Mouse (Mus musculus) liver, adult 2 months (tissue): ENCODE data around the gene Irf9. TPM values are rescaled to one million over a fixed set of nuclear protein-coding genes. Genes with fewer than 3 reads are reported as not detected.
A peak's percentile ranks its signal among the peaks of the same experiment; 100 is the strongest.

ENCODE experiments used
- DNase-seq: peaks from one replicate; pipeline ENCODE4 v3.0.0-alpha.2; 2011; ENCODE audit warnings: low read depth, low spot score; ENCODE audit errors: extremely low read depth
- H3K27ac ChIP-seq: fragments of 200-500 bp; replicated peaks from 2 replicates; pipeline ENCODE4 v1.5.1; 2012; ENCODE audit warnings: low read depth, mild to moderate bottlenecking, control low read depth, inconsistent platforms, low read length; ENCODE audit not compliant: insufficient read depth
- H3K27me3 ChIP-seq: fragments of 200-500 bp; 2 replicates; pipeline ENCODE4 v1.6.1; 2012; ENCODE audit warnings: mild to moderate bottlenecking, moderate library complexity, low read length, inconsistent platforms; ENCODE audit not compliant: control insufficient read depth, insufficient read depth
- H3K36me3 ChIP-seq: fragments of 200-500 bp; 2 replicates; pipeline ENCODE4 v1.6.1; 2012; ENCODE audit warnings: low read length, inconsistent platforms; ENCODE audit not compliant: control insufficient read depth, insufficient read depth
- H3K4me1 ChIP-seq: fragments of 200-500 bp; 2 replicates; pipeline ENCODE4 v1.6.1; 2011; ENCODE audit warnings: low read length; ENCODE audit not compliant: control insufficient read depth, insufficient read depth
- H3K4me3 ChIP-seq: fragments of 200-500 bp; 2 replicates; pipeline ENCODE4 v1.5.1; 2011; ENCODE audit warnings: low read depth, mild to moderate bottlenecking, control low read depth, low read length, moderate library complexity; ENCODE audit not compliant: insufficient read depth
- H3K79me2 ChIP-seq: fragments of 200-500 bp; 2 replicates; pipeline ENCODE4 v1.6.1; 2012; ENCODE audit warnings: inconsistent platforms, mild to moderate bottlenecking, low read length, moderate library complexity; ENCODE audit not compliant: control insufficient read depth, insufficient read depth
- H3K9ac ChIP-seq: fragments of 200-500 bp; 2 replicates; pipeline ENCODE4 v1.6.1; 2012; ENCODE audit warnings: low read depth, mild to moderate bottlenecking, control low read depth, inconsistent platforms, low read length
- CTCF ChIP-seq: fragments of 200-500 bp; IDR thresholded peaks from 2 replicates; pipeline ENCODE4 v1.5.1; 2011; ENCODE audit warnings: low read depth, low read length, control low read depth
- POLR2A ChIP-seq: fragments of 200-500 bp; IDR thresholded peaks from 2 replicates; pipeline ENCODE4 v1.6.1; 2011; ENCODE audit warnings: low read length, control low read depth; ENCODE audit not compliant: insufficient read depth; ENCODE audit errors: extremely low read depth
- WGBS: fragments of 180-500 bp; shearing (Covaris S2); methylation state at CpG from one replicate; pipeline ENCODE4 v1.1.7; 2018; 5-methylcytosine and 5-hydroxymethylcytosine counted together
- polyA plus RNA-seq: library from polyadenylated mRNA; depleted of rRNA; stranded (reverse); fragments of >200 nt; gene quantifications from 2 replicates; pipeline ENCODE4 v1.2.3, GENCODE M21; 2012
- total RNA-seq: library from RNA; depleted of rRNA; stranded (reverse); fragments of >200 nt; gene quantifications from 2 replicates; pipeline ENCODE4 v1.2.3, GENCODE M21; 2014

The Irf9 gene
- total and polyA plus RNA-seq, 2 experiments = 24.2 to 45.0 TPM

- H3K79me2 ChIP-seq = 0 out of 2 replicates have a peak, but pooled peaks cover 9% of the 10 kb centered on the region
- peaks cover 10% of the 10 kb centered on the region; the same call in 1 of the 2 replicates for H3K36me3 ChIP-seq
- peak within 1 kb of the TSS; percentile 89 for H3K9ac ChIP-seq
- peak within 1 kb of the TSS; percentile 81 for H3K4me3 ChIP-seq
- no peaks in the 10 kb centered on the region for H3K27me3 ChIP-seq
- H3K4me1 ChIP-seq = peaks cover 2% of the 10 kb centered on the region
- peak within 1 kb of the TSS; percentile 89 for H3K27ac ChIP-seq
- TF ChIP-seq POLR2A = peak; percentile 60; the same call in 1 of the 2 replicates
- no peak for TF ChIP-seq CTCF
- WGBS = under 1% methylated on average over 32 of the region's 32 CpGs
- DNase-seq = peak; percentile 84
These were observed 25.3 kb upstream of the Irf9 start, which contains the start of gene Psme1 for GRCm38 (mm10) chr14:55577871-55578667. Psme1 (plus strand) TSS chr14:55578123.

- Histone ChIP-seq H3K79me2 (0 out of 2 replicates have a peak, but pooled peaks cover 9% of the 10 kb centered on the region), H3K36me3 (peaks cover 10% of the 10 kb centered on the region; the same call in 1 of the 2 replicates), H3K4me3 (peak overlapping the region; percentile 81), H3K27me3 (no peaks in the 10 kb centered on the region), H3K9ac (peak overlapping the region; percentile 89), H3K4me1 (peaks cover 2% of the 10 kb centered on the region), H3K27ac (peak overlapping the region; percentile 89)
- DNase-seq = peak; percentile 63
- WGBS = 10% methylated on average over 6 of the region's 6 CpGs
- TF ChIP-seq POLR2A = no peak
- no peak for TF ChIP-seq CTCF
These were observed 24.6 kb upstream of the Irf9 start for GRCm38 (mm10) chr14:55578668-55579269.

- 93% methylated on average over 23 of the region's 23 CpGs for WGBS
- Histone ChIP-seq H3K27ac (no peak overlapping the region), H3K4me1 (peaks cover 2% of the 10 kb centered on the region), H3K36me3 (peaks cover 10% of the 10 kb centered on the region; the same call in 1 of the 2 replicates), H3K27me3 (no peaks in the 10 kb centered on the region), H3K4me3 (no peak overlapping the region), H3K79me2 (0 out of 2 replicates have a peak, but pooled peaks cover 9% of the 10 kb centered on the region), H3K9ac (no peak overlapping the region)
- no peak for DNase-seq
- no peak for TF ChIP-seq CTCF
- no peak for TF ChIP-seq POLR2A
These were observed 23.6 kb upstream of the Irf9 start for GRCm38 (mm10) chr14:55579511-55580496.

- no peak overlapping the region for H3K9ac ChIP-seq
- no peaks in the 10 kb centered on the region for H3K27me3 ChIP-seq
- WGBS = 94% methylated on average over 16 of the region's 16 CpGs
- DNase-seq = no peak
- TF ChIP-seq POLR2A (no peak), CTCF (no peak)
- 0 out of 2 replicates have a peak, but pooled peaks cover 9% of the 10 kb centered on the region for H3K79me2 ChIP-seq
- peaks cover 4% of the 10 kb centered on the region for H3K4me1 ChIP-seq
- no peak overlapping the region for H3K27ac ChIP-seq
- peaks cover 10% of the 10 kb centered on the region; the same call in 1 of the 2 replicates for H3K36me3 ChIP-seq
- no peak overlapping the region for H3K4me3 ChIP-seq
These were observed 22.6 kb upstream of the Irf9 start for GRCm38 (mm10) chr14:55580731-55581130.

GRCm38 (mm10) chr14:55581981-55582681, 21.2 kb upstream of the Irf9 start:
- no peak overlapping the region for H3K4me3 ChIP-seq
- H3K27me3 ChIP-seq = no peaks in the 10 kb centered on the region
- H3K79me2 ChIP-seq = 0 out of 2 replicates have a peak, but pooled peaks cover 6% of the 10 kb centered on the region
- TF ChIP-seq CTCF (peak; percentile 72), POLR2A (no peak)
- H3K9ac ChIP-seq = no peak overlapping the region
- H3K4me1 ChIP-seq = peaks cover 9% of the 10 kb centered on the region
- H3K27ac ChIP-seq = no peak overlapping the region
- peaks cover 12% of the 10 kb centered on the region; the same call in 1 of the 2 replicates for H3K36me3 ChIP-seq
- no peak for DNase-seq
- 76% methylated on average over 9 of the region's 9 CpGs for WGBS
